Mouse (Mus musculus): ENCODE measurements at regions not wholly inside any gene's neighbourhood (a gene's known extent, or its start where the extent isn't known, plus 50 kb on each side); places are given as distances from the start of the nearest gene placed in this dataset.

- H3K4me2 ChIP-seq (replicated peaks; ENCODE audit: low read depth, low read length): no peak overlapping the region
- H3K4me3 ChIP-seq (ENCODE audit: low read depth, low read length): no peak overlapping the region
- no peaks in the 10 kb centered on the region for H3K36me3 ChIP-seq (ENCODE audit: insufficient read depth, low read length)
- H3K9ac ChIP-seq (replicated peaks; ENCODE audit: low read depth): no peak overlapping the region
- 59% methylated on average over 9 of the region's 9 CpGs for WGBS
- no peaks in the 10 kb centered on the region for H3K9me3 ChIP-seq (ENCODE audit: low read length)
- no peaks in the 10 kb centered on the region for H3K4me1 ChIP-seq (ENCODE audit: insufficient read depth, low read depth, low read length)
- no peak for DNase-seq (ENCODE audit: low spot score)
- TF ChIP-seq EP300 (IDR thresholded peaks at IDR 0.05) (no peak), CTCF (IDR thresholded peaks at IDR 0.05) (no peak)
- H3K27me3 ChIP-seq (replicated peaks; ENCODE audit: insufficient read depth, low read length): no peaks in the 10 kb centered on the region
- ATAC-seq: no peak
- no peak overlapping the region for H3K27ac ChIP-seq (ENCODE audit: low read length)
Measured at GRCm38 (mm10) chr8:25388811-25389210, 564.6 kb upstream of the Adam5 start.

DNA sequence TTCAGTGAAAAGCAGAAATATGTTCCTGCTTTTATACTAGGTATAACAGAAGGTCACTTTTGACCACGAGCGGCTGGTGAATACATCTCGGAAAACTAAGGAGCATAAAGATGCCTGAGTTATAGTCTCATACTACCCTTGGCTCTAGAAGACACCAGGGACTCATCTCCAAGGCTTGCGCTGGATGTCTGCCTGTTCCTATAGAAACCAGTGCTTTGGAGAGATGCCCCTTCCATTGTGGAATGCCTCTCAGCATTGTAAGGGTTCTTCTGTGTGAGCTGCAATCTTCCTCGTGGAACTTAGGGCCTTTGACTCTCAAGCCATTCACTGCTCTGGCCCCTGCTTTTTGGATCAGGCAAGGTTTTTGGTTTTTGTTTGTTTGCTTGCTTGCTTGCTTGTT, 561.0 kb upstream of the Adam5 start:
- ATAC-seq (no peak), DNase-seq (ENCODE audit: low spot score) (no peak)
- Histone ChIP-seq H3K27ac (ENCODE audit: low read length) (no peak overlapping the region), H3K4me2 (replicated peaks; ENCODE audit: low read depth, low read length) (no peak overlapping the region), H3K9ac (replicated peaks; ENCODE audit: low read depth) (no peak overlapping the region), H3K4me1 (ENCODE audit: insufficient read depth, low read depth, low read length) (no peaks in the 10 kb centered on the region), H3K9me3 (ENCODE audit: low read length) (no peaks in the 10 kb centered on the region), H3K36me3 (ENCODE audit: insufficient read depth, low read length) (no peaks in the 10 kb centered on the region), H3K4me3 (ENCODE audit: low read depth, low read length) (no peak overlapping the region), H3K27me3 (replicated peaks; ENCODE audit: insufficient read depth, low read length) (no peaks in the 10 kb centered on the region)
- WGBS: 77% methylated on average over 5 of the region's 5 CpGs
- TF ChIP-seq CTCF (IDR thresholded peaks at IDR 0.05): no peak
- no peak for TF ChIP-seq EP300 (IDR thresholded peaks at IDR 0.05)

DNA sequence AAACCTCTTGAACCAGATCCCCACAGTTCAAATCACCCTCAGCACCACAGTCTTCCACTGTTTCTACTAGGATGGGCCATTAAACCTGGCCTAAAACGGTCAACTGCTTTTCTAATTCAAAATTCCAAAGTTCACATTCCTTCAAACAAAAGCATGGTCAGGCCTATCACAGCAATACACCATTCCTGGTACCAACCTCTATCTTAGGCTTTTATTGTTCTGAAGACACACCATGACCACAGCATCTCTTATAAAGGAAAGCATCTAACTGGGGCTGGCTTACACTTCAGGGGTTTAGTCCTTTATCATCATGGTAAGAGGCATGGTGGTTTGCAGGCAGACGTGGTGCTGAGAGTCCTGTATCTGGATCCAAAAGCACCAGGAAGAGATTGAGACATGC, 560.4 kb upstream of the Adam5 start:
- TF ChIP-seq EP300 (IDR thresholded peaks at IDR 0.05) (no peak), CTCF (IDR thresholded peaks at IDR 0.05) (no peak)
- Histone ChIP-seq H3K4me2 (replicated peaks; ENCODE audit: low read depth, low read length) (no peak overlapping the region), H3K27ac (ENCODE audit: low read length) (no peak overlapping the region), H3K36me3 (ENCODE audit: insufficient read depth, low read length) (no peaks in the 10 kb centered on the region), H3K4me1 (ENCODE audit: insufficient read depth, low read depth, low read length) (no peaks in the 10 kb centered on the region), H3K27me3 (replicated peaks; ENCODE audit: insufficient read depth, low read length) (no peaks in the 10 kb centered on the region), H3K9ac (replicated peaks; ENCODE audit: low read depth) (no peak overlapping the region), H3K4me3 (ENCODE audit: low read depth, low read length) (no peak overlapping the region), H3K9me3 (ENCODE audit: low read length) (no peaks in the 10 kb centered on the region)
- DNase-seq (ENCODE audit: low spot score): no peak
- ATAC-seq: no peak
- WGBS: 89% methylated on average over 2 of the region's 2 CpGs

DNA sequence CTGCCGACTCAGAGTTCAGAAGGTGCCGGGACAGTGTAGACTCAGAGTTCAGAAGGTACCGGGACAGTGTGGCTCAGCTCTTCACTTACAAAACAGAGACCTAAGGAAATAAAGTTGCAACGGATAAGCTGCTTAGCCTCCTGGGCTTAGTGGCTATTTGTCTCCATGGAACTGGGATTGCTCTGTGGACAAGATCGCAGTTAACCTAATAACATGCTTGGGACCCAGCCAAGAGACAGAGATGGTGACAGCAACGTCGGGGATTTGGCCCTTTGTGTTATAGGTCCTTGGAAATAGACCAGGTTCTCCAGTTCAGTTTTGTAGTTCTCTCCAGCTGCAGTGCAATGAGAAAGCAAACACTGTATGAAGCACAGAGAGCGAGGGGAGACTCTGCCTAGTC, 549.1 kb upstream of the Adam5 start:
- Histone ChIP-seq H3K9me3 (ENCODE audit: low read length) (no peaks in the 10 kb centered on the region), H3K9ac (replicated peaks; ENCODE audit: low read depth) (no peak overlapping the region), H3K36me3 (ENCODE audit: insufficient read depth, low read length) (no peaks in the 10 kb centered on the region), H3K27me3 (replicated peaks; ENCODE audit: insufficient read depth, low read length) (no peaks in the 10 kb centered on the region), H3K4me2 (replicated peaks; ENCODE audit: low read depth, low read length) (no peak overlapping the region), H3K4me3 (ENCODE audit: low read depth, low read length) (no peak overlapping the region), H3K27ac (ENCODE audit: low read length) (no peak overlapping the region), H3K4me1 (ENCODE audit: insufficient read depth, low read depth, low read length) (no peaks in the 10 kb centered on the region)
- DNase-seq (ENCODE audit: low spot score) (peak; percentile 25), ATAC-seq (no peak)
- WGBS: 52% methylated on average over 8 of the region's 8 CpGs
- TF ChIP-seq EP300 (IDR thresholded peaks at IDR 0.05): no peak
- no peak for TF ChIP-seq CTCF (IDR thresholded peaks at IDR 0.05)

DNA sequence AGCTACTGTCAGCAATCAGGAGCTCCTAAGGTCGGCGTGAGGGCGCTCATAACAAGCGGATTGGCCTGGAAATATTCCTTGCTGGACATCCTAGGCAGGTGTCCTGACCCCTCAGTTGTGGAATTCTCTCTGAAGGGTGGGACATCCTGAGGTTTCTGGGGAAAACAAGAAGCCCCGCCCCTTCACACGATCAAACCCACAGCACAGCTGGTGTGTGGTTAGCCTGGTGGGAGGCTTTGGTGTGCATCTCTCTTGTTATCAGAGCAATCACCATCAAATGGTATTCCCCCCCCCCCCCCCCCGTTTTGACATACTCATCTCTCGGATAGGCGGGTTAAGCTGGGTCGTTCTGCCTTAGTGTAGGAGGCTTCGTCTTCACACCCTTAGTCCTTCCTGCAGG, 546.8 kb upstream of the Adam5 start:
- no peaks in the 10 kb centered on the region for H3K9me3 ChIP-seq (ENCODE audit: low read length)
- H3K4me1 ChIP-seq (ENCODE audit: insufficient read depth, low read depth, low read length): no peaks in the 10 kb centered on the region
- TF ChIP-seq EP300 (IDR thresholded peaks at IDR 0.05): no peak
- TF ChIP-seq CTCF (IDR thresholded peaks at IDR 0.05): no peak
- no peak for DNase-seq (ENCODE audit: low spot score)
- no peak overlapping the region for H3K27ac ChIP-seq (ENCODE audit: low read length)
- no peaks in the 10 kb centered on the region for H3K36me3 ChIP-seq (ENCODE audit: insufficient read depth, low read length)
- H3K27me3 ChIP-seq (replicated peaks; ENCODE audit: insufficient read depth, low read length): no peaks in the 10 kb centered on the region
- ATAC-seq: no peak
- 45% methylated on average over 11 of the region's 11 CpGs for WGBS
- no peak overlapping the region for H3K4me3 ChIP-seq (ENCODE audit: low read depth, low read length)
- no peak overlapping the region for H3K9ac ChIP-seq (replicated peaks; ENCODE audit: low read depth)
- H3K4me2 ChIP-seq (replicated peaks; ENCODE audit: low read depth, low read length): no peak overlapping the region

DNA sequence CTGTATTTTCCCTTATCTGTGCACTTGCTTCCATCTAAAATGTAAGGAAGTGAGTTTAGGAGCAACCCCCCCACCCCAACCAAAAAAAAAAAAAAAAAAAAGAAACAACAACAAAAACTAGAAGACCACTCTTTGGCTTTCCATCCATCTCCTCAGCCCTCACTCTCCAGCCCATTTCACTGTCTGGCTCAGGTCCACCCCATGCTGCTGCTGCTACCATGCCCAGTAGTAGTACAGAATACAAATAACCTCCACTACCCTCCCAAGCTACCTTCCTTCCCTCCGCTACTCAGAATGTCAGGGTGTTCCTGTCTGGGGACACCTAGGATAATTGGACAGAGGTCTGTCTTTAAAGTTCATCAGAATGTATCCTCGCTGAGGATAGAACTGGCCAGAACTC, 545.2 kb upstream of the Adam5 start:
- no peak overlapping the region for H3K4me2 ChIP-seq (replicated peaks; ENCODE audit: low read depth, low read length)
- 85% methylated on average over 2 of the region's 2 CpGs for WGBS
- H3K27me3 ChIP-seq (replicated peaks; ENCODE audit: insufficient read depth, low read length): no peaks in the 10 kb centered on the region
- no peaks in the 10 kb centered on the region for H3K4me1 ChIP-seq (ENCODE audit: insufficient read depth, low read depth, low read length)
- H3K9ac ChIP-seq (replicated peaks; ENCODE audit: low read depth): no peak overlapping the region
- no peak for ATAC-seq
- no peak overlapping the region for H3K4me3 ChIP-seq (ENCODE audit: low read depth, low read length)
- no peaks in the 10 kb centered on the region for H3K36me3 ChIP-seq (ENCODE audit: insufficient read depth, low read length)
- no peak overlapping the region for H3K27ac ChIP-seq (ENCODE audit: low read length)
- no peaks in the 10 kb centered on the region for H3K9me3 ChIP-seq (ENCODE audit: low read length)
- DNase-seq (ENCODE audit: low spot score): no peak
- TF ChIP-seq EP300 (IDR thresholded peaks at IDR 0.05) (no peak), CTCF (IDR thresholded peaks at IDR 0.05) (no peak)

DNA sequence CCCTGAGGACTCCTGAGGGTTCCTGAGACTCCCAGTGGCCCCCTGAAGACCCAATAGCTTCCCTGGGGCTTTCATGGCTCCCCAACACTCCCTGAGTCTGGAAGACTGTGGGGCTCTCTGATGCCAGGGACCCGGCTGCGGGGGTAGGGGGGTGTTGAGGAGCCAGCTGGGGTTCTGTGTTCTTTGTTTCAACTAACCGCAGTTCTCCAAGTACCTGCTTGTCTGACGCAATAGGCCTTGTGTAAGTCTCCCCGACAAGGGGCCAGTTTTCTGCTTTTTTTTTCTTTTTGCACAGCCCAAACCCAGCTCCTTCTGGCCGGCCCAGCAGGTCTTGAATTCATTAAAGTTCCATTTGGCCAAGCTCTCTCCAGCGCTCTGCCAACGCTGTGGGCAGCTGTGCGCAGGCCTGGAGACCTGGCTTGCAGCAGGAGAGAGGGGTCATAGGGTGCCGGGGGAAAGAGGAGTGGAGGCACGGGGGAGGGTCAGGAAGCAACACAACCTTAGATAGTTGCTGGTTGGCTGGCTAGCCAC, 544.5 kb upstream of the Adam5 start:
- Histone ChIP-seq H3K36me3 (ENCODE audit: insufficient read depth, low read length) (no peaks in the 10 kb centered on the region), H3K27me3 (replicated peaks; ENCODE audit: insufficient read depth, low read length) (no peaks in the 10 kb centered on the region), H3K27ac (ENCODE audit: low read length) (no peak overlapping the region), H3K9ac (replicated peaks; ENCODE audit: low read depth) (no peak overlapping the region), H3K4me3 (ENCODE audit: low read depth, low read length) (no peak overlapping the region), H3K4me1 (ENCODE audit: insufficient read depth, low read depth, low read length) (no peaks in the 10 kb centered on the region), H3K9me3 (ENCODE audit: low read length) (no peaks in the 10 kb centered on the region), H3K4me2 (replicated peaks; ENCODE audit: low read depth, low read length) (peak overlapping the region; percentile 34)
- TF ChIP-seq EP300 (IDR thresholded peaks at IDR 0.05): no peak
- TF ChIP-seq CTCF (IDR thresholded peaks at IDR 0.05): no peak
- DNase-seq (ENCODE audit: low spot score) (peak; percentile 74), ATAC-seq (peak; percentile 78)
- WGBS: 18% methylated on average over 11 of the region's 11 CpGs

All from lung, postnatal 0 days (tissue).